Mouse (Mus musculus) heart, embryonic 12.5 days (tissue): ENCODE data around the gene Atxn2l. TPM values are rescaled to one million over a fixed set of nuclear protein-coding genes. Genes with fewer than 3 reads are reported as not detected.
A peak's percentile ranks its signal among the peaks of the same experiment; 100 is the strongest.

Experiments used
- ATAC-seq: fragments of 200-750 bp; cut with Nextera tagmentation; 2 replicates; pipeline ENCODE4 v1.8.0; 2017; ENCODE audit warnings: moderate TSS enrichment, moderate library complexity; ENCODE audit not compliant: insufficient number of reproducible peaks, low FRiP score
- H3K27ac ChIP-seq: fragments of 300-500 bp; sonication (generic); 2 replicates; pipeline ENCODE4 v1.5.1; 2016; ENCODE audit warnings: mild to moderate bottlenecking, moderate library complexity; ENCODE audit not compliant: poor library complexity, severe bottlenecking
- H3K27me3 ChIP-seq: fragments of 300-500 bp; sonication (generic); replicated peaks from 2 replicates; pipeline ENCODE4 v1.6.1; 2016; ENCODE audit warnings: mild to moderate bottlenecking, moderate library complexity
- H3K36me3 ChIP-seq: fragments of 300-500 bp; sonication (generic); 2 replicates; pipeline ENCODE4 v1.6.1; 2016; ENCODE audit warnings: mild to moderate bottlenecking, moderate library complexity
- H3K4me1 ChIP-seq: fragments of 300-500 bp; sonication (generic); replicated peaks from 2 replicates; pipeline ENCODE4 v1.6.1; 2016; ENCODE audit warnings: mild to moderate bottlenecking
- H3K4me2 ChIP-seq: fragments of 300-500 bp; sonication (generic); 2 replicates; pipeline ENCODE4 v1.6.1; 2016; ENCODE audit warnings: mild to moderate bottlenecking, moderate library complexity
- H3K4me3 ChIP-seq: fragments of 300-500 bp; sonication (generic); 2 replicates; pipeline ENCODE4 v1.5.1; 2016; ENCODE audit warnings: mild to moderate bottlenecking
- H3K9ac ChIP-seq: fragments of 300-500 bp; sonication (generic); 2 replicates; pipeline ENCODE4 v1.6.1; 2016; ENCODE audit warnings: mild to moderate bottlenecking, moderate library complexity
- H3K9me3 ChIP-seq: fragments of 300-500 bp; sonication (generic); replicated peaks from 2 replicates; pipeline ENCODE4 v1.6.1; 2016; ENCODE audit warnings: mild to moderate bottlenecking, moderate library complexity
- WGBS: fragments of 180-500 bp; shearing (Covaris S2); methylation state at CpG from one replicate; pipeline ENCODE4 v1.1.7; 2016; 5-methylcytosine and 5-hydroxymethylcytosine counted together
- polyA plus RNA-seq: library from polyadenylated mRNA; unstranded; fragments of >200 nt; fragmentation: Nextera tagmentation; extraction: Ambion mirVana; gene quantifications from 2 replicates; pipeline ENCODE4 v1.2.1, GENCODE M21; 2016

Atxn2l gene
- polyA plus RNA-seq, 1 experiment from 2014 or later, result 52.5 TPM

DNA sequence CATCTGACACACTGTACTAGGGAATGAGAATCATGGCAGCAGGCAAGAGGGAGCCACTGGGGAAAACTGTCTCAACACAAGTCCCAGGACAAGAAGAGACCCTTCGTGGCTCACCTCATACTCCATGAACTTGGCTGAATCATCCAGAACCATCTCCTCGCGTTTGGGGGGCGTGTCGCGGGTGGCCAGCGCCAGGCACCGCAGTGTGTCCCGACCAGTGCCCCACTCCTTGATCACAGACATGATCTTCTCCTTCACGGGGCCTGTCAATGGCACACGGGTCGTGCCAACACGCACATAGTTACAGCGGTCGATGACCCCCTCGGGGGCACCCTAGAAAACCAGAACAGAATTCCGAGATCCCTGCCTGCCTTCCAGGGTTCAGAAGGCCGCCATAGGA lies 53.2 kb downstream of the Atxn2l start:
- Histone ChIP-seq H3K4me3 (no peak overlapping the region), H3K9me3 (no peaks in the 10 kb centered on the region), H3K4me1 (no peaks in the 10 kb centered on the region), H3K27ac (no peak overlapping the region), H3K36me3 (peaks cover 31% of the 10 kb centered on the region), H3K9ac (no peak overlapping the region), H3K27me3 (no peaks in the 10 kb centered on the region), H3K4me2 (no peak overlapping the region)
- 90% methylated on average over 18 of the region's 18 CpGs for WGBS
- ATAC-seq, result no peak

- Histone ChIP-seq H3K9me3 (no peaks in the 10 kb centered on the region), H3K27me3 (no peaks in the 10 kb centered on the region), H3K4me2 (no peak overlapping the region), H3K4me3 (no peak overlapping the region), H3K36me3 (peaks cover 44% of the 10 kb centered on the region), H3K27ac (no peak overlapping the region), H3K4me1 (no peaks in the 10 kb centered on the region), H3K9ac (no peak overlapping the region)
- WGBS, result 87% methylated on average over 19 of the region's 19 CpGs
- no peak for ATAC-seq
Observed at GRCm38 (mm10) chr7:126448481-126448880, 54.8 kb downstream of the Atxn2l start.

- H3K36me3 ChIP-seq, result peaks cover 64% of the 10 kb centered on the region
- H3K4me1 ChIP-seq, result no peaks in the 10 kb centered on the region
- 86% methylated on average over 21 of the region's 21 CpGs for WGBS
- no peak overlapping the region for H3K27ac ChIP-seq
- H3K27me3 ChIP-seq, result no peaks in the 10 kb centered on the region
- no peak overlapping the region for H3K4me3 ChIP-seq
- ATAC-seq, result no peak
- no peak overlapping the region for H3K9ac ChIP-seq
- no peak overlapping the region for H3K4me2 ChIP-seq
- no peaks in the 10 kb centered on the region for H3K9me3 ChIP-seq
Observed at GRCm38 (mm10) chr7:126446217-126446616, 57.0 kb downstream of the Atxn2l start.

DNA sequence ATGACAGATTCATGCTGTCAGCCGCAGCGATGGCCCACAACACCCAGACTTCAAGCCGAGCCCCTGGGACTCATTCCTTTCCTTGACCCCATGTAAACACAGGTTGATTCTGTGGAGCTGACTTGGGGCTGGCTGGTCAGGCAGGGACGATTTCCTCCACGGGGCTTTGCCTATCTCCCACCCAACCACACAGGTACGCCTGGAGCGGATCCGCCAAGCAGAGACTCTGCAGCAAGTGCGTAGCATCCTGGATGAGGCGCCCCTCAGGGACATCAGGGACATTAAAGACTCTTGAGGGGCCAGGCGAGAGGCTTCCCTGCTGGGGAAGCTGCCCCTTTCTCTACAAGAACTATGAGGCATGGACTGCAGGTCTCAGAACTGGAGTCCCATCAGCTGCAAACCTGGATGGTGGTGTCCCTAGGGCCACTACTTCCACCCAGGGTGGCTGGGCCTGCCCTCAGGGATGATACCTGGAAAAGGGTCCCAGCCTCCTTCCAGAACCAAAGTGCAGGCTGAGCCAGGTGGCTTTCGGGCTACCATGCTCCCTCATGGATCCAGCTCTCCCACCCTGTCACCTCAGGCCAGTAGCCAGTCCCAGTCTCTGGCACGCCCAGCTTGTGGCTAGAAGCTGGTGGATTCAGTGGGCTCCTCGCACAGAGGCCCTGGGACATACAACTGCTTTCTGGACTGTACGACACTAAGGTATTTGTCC lies 58.0 kb downstream of the Atxn2l start:
- no peaks in the 10 kb centered on the region for H3K27me3 ChIP-seq
- no peak for ATAC-seq
- H3K36me3 ChIP-seq, result peaks cover 71% of the 10 kb centered on the region
- no peak overlapping the region for H3K4me2 ChIP-seq
- H3K4me1 ChIP-seq, result no peaks in the 10 kb centered on the region
- WGBS, result 88% methylated on average over 15 of the region's 15 CpGs
- H3K9me3 ChIP-seq, result no peaks in the 10 kb centered on the region
- no peak overlapping the region for H3K27ac ChIP-seq
- H3K4me3 ChIP-seq, result no peak overlapping the region
- H3K9ac ChIP-seq, result no peak overlapping the region

- peaks cover 78% of the 10 kb centered on the region for H3K36me3 ChIP-seq
- no peak for ATAC-seq
Observed at GRCm38 (mm10) chr7:126444536-126444935, 58.7 kb downstream of the Atxn2l start.

DNA sequence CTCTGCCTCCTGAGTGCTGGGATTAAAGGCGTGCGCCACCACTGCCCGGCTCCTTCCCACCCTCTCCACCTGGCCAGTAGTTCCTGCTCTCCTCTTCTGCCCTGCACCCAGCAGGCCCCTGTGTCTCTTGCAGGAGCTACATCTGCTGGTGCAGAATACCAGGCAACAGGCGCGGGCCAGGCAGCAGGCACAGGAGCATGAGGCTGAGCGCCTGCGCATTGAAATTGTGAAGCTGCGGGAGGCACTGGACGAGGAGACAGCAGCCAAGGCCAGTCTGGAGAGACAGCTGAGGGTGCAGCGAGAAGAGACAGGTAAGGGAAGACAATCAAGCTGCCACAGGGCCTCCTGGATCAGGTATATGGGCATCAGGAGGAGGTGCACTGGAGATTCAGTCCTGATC lies 59.2 kb downstream of the Atxn2l start:
- Histone ChIP-seq H3K4me3 (no peak overlapping the region), H3K9me3 (no peaks in the 10 kb centered on the region), H3K9ac (peak overlapping the region; percentile 31; the same call in 1 of the 2 replicates), H3K4me1 (no peaks in the 10 kb centered on the region), H3K36me3 (peaks cover 80% of the 10 kb centered on the region), H3K27ac (no peak overlapping the region), H3K4me2 (no peak overlapping the region), H3K27me3 (no peaks in the 10 kb centered on the region)
- 90% methylated on average over 10 of the region's 10 CpGs for WGBS
- no peak for ATAC-seq

More at GRCm38 (mm10) chr7:126444536-126444935, 58.7 kb downstream of the Atxn2l start:
- Histone ChIP-seq H3K9me3 (no peaks in the 10 kb centered on the region), H3K4me3 (no peak overlapping the region), H3K4me1 (no peaks in the 10 kb centered on the region), H3K27me3 (no peaks in the 10 kb centered on the region), H3K4me2 (no peak overlapping the region), H3K27ac (no peak overlapping the region), H3K9ac (no peak overlapping the region)
- 84% methylated on average over 9 of the region's 9 CpGs for WGBS

Other genes starting within 250 kb of the Atxn2l start
- gene Sbk1, start 230.8 kb downstream of the Atxn2l start, polyA plus RNA-seq, result 24.0 and 24.5 TPM in 2 replicates
- 3.4 and 3.8 TPM in 2 replicates for gene Lat, start 133.9 kb downstream of the Atxn2l start, polyA plus RNA-seq
- 45.1 TPM in 2 replicates for gene Spns1, start 126.0 kb downstream of the Atxn2l start, polyA plus RNA-seq
- 1.7 and 2.2 TPM in 2 replicates for gene Nfatc2ip, start 106.7 kb downstream of the Atxn2l start, polyA plus RNA-seq
- gene Cd19, start 88.5 kb downstream of the Atxn2l start, polyA plus RNA-seq, result not detected in 2 replicates
- gene Rabep2, start 74.7 kb downstream of the Atxn2l start, polyA plus RNA-seq, result 23.3 and 23.9 TPM in 2 replicates
- gene Atp2a1, start 40.3 kb downstream of the Atxn2l start, polyA plus RNA-seq, result 1.7 and 3.2 TPM in 2 replicates
- 43.2 and 45.1 TPM in 2 replicates for gene Sh2b1, start 28.0 kb downstream of the Atxn2l start, polyA plus RNA-seq
- 167 and 168 TPM in 2 replicates for gene Tufm, start 16.1 kb downstream of the Atxn2l start, polyA plus RNA-seq
- gene Eif3c, start 63.0 kb upstream of the Atxn2l start, polyA plus RNA-seq, result 148 and 151 TPM in 2 replicates
- 0.27 and 0.40 TPM in 2 replicates for gene Apobr, start 81.5 kb upstream of the Atxn2l start, polyA plus RNA-seq
- gene Cln3, start 82.4 kb upstream of the Atxn2l start, polyA plus RNA-seq, result 20.0 and 24.5 TPM in 2 replicates
- not detected in 2 replicates for gene Il27, start 91.5 kb upstream of the Atxn2l start, polyA plus RNA-seq
- 3.1 and 3.6 TPM in 2 replicates for gene Nupr1, start 127.4 kb upstream of the Atxn2l start, polyA plus RNA-seq
- gene Sgf29, start 145.9 kb upstream of the Atxn2l start, polyA plus RNA-seq, result 26.9 and 27.2 TPM in 2 replicates
- 3.7 TPM in 2 replicates for gene Sult1a1, start 173.0 kb upstream of the Atxn2l start, polyA plus RNA-seq
- gene Bola2, start 192.0 kb upstream of the Atxn2l start, polyA plus RNA-seq, result 102 and 120 TPM in 2 replicates
- gene Slx1b, start 192.3 kb upstream of the Atxn2l start, polyA plus RNA-seq, result 6.9 and 7.5 TPM in 2 replicates
- 9.2 and 9.8 TPM in 2 replicates for gene Coro1a, start 204.3 kb upstream of the Atxn2l start, polyA plus RNA-seq